Mouse (Mus musculus) ES-E14 (cell line): ENCODE measurements around the gene Gm2174.

Experiments
- HCFC1 ChIP-seq: IDR thresholded peaks from 2 replicates; pipeline ENCODE4 v1.6.1; 2012; ENCODE audit warnings: low read length, inconsistent platforms, borderline replicate concordance; ENCODE audit not compliant: insufficient read depth
- MAFK ChIP-seq: IDR thresholded peaks from 2 replicates; pipeline ENCODE4 v1.6.1; 2014; ENCODE audit warnings: mild to moderate bottlenecking, low read depth, low read length, inconsistent platforms; ENCODE audit not compliant: insufficient read depth
- ZC3H11A ChIP-seq: IDR thresholded peaks from 2 replicates; pipeline ENCODE4 v1.6.1; 2012; ENCODE audit warnings: low read depth, mild to moderate bottlenecking, inconsistent platforms, low read length, borderline replicate concordance
- ZNF384 ChIP-seq: IDR thresholded peaks from 2 replicates; pipeline ENCODE4 v1.6.1; 2012; ENCODE audit warnings: low read depth, low read length, inconsistent platforms

DNA sequence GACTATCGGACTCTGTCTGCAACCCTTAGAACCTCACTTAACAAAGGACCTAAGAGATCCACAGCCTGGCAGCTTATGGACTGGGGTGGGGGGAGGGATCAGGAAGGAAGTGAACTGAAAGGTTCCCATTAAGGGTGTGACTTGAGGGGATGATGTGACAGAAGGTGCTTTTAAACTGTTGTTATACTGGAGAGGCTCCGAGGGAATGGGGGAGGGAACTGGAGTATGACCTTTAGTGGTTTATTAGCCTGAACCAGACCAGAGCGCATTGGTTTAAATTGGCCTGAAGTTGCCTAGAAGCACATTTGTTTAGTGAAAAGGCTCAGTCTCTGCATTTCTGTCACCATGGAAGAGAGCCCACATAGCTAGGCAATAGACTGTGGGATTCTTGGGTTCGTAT lies 19.9 kb downstream of the Gm2174 start:
- TF ChIP-seq HCFC1: no peak
- no peak for TF ChIP-seq ZC3H11A
- no peak for TF ChIP-seq MAFK
- no peak for TF ChIP-seq ZNF384
